Mouse (Mus musculus): ENCODE results near the gene Ubb.

The Ubb gene

DNA sequence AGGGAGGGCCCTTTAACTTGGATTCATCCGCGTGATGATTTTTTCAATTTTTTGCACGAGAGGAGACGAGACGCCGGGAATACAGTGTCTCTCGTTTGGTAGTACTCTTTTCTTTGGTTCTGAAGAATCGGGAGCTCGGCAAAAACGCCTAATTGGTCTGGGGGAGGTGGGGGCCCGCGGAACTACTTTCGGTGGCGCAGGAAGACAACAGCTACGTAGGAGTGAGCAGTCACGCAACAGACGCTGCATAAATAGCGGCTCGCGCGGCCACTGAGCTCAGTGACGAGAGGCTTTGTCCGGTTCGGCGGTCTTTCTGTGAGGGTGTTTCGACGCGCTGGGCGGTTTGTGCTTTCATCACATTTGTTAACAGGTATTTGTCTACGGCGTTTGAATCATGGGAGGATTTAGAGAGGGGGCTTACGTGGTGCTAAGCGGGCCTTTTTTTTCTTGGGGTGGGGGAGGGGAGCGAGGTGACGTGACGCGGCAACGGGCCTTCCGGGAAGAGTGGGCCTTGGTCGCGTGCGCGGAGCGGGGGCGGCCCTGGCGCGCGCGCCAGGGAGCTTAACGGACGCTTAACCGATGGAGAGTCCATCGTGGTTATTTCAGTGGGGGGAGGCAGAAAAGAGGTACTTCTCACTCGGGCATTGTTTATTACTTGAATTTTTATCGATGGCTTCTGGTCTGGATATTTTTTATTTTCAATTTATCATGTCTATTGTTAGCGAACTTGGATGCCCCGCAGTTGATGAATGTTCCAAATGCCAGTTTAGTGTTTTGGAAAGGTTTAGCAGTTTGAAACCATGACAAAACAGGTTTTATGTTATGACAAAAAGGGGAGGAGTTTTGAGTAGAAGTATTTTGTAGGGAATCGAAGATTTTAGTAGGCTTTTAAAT lies 502 bp downstream of the Ubb start:
- peak; percentile 85 for DNase-seq (ENCODE audit: low spot score)

DNA sequence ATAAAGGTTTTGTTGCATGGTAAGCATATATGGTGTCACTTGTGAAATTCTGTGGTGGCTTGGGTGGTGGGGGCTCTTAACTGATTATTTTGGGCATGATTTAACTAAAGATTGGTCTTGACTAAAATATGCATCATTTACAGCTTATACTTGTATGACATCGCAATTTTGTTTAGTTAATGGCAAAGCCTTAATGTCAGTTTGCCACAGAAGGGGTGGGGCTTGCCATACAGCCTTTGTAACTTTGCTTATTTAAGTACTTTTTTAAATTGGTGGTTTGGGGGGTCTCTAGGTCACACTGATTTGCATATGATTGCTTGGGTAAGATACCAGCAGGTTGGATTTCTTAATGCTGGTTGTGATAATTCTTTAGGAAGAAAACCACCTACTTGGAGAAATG lies 2.2 kb downstream of the Ubb start:
- DNase-seq (ENCODE audit: low spot score) = no peak

DNA sequence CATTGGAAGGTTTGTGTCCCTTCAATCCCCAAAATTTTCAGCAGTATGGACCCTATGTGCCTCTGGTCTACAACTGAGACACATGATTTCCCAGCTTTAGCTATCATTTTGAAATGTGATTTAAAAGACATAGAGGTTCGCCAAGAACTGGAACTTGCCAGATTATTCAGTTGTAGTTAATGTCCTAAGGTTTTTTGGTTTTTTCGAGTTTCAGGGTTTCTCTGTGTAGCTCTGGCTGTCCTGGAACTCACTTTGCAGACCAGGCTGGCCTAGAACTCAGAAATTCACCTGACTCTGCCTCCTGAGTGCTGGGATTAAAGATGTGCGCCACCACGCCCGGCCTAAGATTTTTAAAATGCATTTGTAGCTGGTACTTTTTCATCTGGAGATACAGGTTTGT lies 2.7 kb downstream of the Ubb start:
- no peak for DNase-seq (ENCODE audit: low spot score)

DNA sequence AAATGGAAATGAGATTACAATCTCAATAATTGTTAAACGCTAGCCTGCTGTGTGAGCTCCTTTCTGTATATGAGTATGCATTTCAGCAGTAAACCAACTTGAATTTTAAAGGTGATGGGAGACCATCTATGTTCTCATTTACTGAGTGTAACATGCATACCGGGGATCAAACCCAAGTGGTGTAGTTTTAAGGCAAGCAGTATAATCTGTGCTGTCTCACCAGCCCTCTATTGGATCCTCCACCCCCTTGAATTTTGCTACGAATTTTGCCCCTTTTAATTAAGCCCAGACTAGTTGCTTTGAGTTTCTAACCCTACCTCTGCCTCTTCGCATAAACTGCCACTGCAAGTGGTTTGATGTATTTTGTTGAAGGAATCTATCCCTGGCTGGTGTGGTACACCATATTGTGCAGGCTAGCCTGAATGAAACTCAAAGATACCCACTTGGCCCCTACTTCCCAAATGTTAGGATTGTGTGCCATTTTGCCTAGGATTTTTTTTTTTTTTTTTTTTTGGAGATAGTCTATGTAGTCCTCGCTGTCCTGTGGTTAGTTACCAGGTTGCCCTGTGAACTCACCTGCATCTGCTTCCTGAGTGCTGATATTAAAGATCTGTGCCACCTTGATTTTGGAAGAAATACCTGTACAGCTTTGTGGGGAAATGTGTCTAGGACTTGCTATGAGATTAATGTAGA lies 3.3 kb downstream of the Ubb start:
- DNase-seq (ENCODE audit: low spot score) = no peak

DNA sequence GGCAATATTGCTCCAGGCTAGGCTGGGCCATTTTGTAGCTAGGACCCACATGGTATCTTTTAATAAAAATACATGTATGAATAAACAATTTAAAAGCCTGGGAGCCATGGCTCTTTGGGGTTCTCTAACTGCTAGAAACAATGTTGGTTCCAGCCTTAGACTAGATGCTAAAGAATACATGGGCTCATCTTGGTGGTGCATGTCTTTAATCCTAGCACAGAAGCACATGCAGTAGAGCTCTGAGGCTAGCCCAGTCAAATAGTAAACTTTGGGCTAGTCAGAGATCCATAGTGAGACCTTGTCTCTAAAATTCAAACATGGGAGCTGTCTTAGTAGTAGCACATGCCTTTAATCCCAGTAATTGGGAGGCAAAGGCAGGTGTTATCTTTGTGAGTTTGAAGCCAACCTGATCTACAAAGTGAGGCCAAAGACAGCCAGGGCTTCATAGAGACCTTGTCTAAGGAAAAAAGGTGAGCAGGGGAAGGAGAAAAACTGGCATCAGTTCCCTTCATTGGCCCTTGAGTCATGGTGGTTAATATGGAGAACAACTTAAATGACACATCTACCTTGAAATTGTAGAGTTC lies 4.1 kb downstream of the Ubb start:
- DNase-seq (ENCODE audit: low spot score) = no peak

DNA sequence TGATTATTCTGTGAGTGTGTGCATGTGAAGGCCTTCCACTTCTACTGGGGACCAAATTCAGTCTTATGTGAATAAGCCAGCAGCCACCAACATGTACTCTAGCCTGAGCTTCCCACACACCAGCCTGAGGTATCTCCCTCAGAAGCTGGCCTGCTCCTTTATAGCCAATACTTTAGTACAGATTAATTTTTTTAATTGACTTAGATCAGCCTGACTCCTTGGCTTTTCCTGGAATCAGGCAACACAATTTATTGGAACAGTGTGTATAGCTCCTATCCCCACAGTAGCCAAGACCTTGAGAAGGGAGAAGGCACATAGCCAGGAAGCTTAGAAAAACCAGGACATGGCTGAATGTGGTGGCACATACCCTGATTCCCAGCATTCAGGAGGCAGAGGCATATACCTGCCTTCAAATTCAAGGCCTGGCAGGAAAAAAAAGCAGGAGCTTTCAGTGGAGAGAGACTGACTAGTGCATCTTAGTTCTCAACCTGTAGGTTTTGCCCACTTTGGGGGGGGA lies 5.0 kb downstream of the Ubb start:
- no peak for DNase-seq (ENCODE audit: low spot score)

DNA sequence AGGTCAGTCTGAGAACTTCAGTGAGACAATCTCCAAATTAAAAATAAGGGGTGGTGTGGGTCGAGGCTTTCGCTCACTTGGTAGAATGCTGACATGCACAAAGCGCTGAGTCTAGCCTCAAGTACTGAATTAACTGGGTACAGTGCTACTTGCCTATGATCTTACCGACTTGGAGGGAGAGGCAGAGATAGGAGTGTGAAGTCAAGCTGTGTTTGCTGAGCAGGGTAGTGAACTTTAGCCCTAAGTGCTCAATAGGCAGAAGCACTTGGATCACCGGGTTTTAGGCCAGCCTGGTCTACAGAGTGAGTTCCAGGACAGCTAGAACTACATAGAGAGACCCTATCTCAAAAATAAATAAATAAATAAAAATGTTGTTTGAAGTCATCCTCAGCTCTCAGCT lies 6.2 kb downstream of the Ubb start:
- DNase-seq (ENCODE audit: low spot score) = no peak

DNA sequence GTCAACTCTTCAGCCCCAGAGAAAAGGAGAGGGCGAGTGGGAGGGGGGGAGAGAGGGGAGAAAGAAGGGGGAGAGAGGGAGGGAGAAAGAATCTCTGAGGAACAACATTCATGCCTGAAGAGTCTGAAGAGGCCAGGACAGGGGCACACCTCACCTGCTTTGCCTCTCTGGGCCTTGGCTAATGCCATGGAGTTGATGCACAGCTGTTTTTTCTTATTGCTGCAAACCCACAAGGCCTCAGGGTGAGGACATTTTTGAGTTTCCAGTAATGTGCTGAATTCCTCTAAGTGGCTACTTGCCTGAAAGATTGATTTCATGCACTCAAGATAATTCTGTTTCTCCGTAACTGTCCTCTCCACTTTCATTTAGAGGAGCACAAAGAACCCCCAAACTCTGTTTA lies 7.2 kb downstream of the Ubb start:
- DNase-seq (ENCODE audit: low spot score) = no peak

DNA sequence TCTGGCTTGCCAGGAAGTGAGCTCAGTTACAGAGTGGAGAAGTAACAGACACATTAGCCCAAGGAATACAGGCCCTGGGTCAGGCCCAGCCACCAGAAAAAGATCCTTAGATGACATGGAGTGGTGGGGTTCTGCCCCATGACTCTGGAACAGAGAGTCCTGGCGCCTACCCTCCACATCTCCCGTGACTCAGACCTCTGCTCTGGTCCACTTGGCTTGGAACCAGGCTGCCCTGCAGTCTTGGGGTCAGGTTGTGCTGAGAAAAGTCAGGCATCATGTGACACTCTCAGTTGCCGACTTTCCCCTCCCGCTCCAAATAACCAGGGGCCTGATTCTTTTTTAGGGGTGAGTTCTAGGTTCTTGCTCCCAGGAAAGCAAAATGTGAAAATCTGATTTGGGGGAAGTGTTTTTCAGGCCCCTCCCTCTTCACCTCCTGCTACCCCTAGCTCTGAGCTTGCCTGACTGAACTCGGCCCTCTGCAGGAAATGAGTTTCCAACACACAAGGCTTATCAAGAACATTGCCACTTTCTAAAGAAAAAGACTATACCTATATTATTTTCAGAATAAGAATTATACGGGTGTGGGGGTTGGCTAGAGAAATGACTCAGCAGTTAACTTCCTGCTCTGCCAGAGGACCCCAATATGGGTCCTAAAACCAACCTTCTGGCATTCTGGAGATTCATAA lies 8.1 kb downstream of the Ubb start:
- no peak for DNase-seq (ENCODE audit: low spot score)

DNA sequence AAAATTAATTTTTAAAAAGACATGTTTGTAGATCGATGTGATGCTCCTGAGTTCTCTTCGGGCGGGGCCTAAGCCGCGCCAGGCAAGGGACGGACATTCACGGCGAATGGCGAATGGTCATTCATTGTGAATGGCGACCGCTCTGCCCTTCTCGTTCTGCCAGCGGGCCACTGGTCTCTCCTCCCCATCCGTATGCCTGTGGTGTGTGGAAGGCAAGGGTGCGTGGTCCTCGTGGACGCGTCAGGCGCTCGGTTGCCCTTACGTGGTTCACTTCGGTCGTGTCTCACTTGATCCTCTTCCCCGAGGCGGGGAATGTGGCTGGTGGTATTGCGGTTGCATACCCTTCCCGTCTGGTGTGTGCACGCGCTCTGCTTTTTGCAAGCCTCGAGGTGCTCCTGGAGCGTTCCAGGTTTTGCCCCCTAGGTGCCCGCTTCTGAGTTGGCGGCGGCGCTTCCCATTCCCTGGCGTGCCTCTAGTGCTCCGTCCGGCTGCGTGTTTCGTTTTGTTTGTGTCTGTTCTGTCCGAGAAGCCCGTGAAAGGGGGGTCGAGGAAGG lies 9.6 kb downstream of the Ubb start:
- no peak for DNase-seq (ENCODE audit: low spot score)

DNA sequence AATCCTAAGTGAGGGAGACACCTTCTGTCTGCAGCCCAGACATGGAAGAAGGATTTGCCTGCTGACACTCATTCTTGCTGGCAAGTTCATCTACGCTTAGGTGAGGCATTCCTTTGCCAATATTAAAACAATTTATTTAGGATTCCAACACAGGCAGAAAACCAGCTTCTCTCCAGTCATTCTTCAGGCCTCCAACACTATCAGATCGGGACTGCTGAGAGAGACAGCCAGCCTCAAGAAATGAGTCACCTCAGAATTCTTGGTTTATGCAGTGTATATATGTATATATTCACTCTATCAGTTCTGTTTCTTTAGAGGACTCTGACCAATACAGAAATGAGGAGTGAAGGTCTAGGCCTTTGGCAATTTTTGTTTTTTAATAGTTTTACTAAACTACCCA lies 12.6 kb downstream of the Ubb start:
- DNase-seq (ENCODE audit: low spot score) = no peak

DNA sequence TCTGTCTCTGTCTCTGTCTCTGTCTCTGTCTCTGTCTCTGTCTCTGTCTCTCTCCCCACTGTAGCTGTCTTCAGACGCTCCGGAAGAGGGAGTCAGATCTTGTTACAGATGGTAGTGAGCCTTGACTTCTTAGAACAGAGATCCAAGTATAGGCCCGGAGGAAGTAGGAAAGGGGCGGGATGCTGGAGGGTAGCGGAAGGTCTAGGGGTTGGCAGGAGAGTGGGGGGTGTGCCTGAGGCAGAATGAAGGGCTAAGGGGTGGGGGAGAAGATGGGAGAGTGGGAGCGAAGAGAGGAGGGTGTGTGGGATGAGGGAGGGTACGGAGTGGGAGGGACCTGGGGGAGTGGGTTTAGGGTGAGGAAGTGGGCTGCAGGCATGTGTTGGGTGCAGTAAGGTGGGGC lies 14.8 kb downstream of the Ubb start:
- DNase-seq (ENCODE audit: low spot score) = no peak

DNA sequence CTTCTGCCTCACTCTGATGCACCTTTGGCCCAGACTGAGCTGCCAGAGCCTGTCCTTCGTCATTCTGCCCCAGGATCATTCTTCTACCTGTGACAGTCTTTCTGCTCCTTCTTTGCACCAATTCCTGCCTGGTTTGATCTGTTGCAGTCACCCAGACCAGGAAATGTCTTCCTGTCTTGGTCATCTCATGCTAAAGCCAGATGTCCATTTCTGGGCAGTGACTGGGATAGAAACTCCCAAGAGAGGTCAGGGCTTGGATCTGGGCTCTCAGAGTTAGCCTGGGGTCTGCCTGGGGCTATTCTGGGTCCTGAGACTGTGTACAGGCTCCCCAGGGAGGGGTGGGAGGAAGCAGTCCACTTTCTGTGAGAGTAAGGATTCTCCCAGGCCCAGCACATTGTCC lies 15.2 kb downstream of the Ubb start:
- no peak for DNase-seq (ENCODE audit: low spot score)

DNA sequence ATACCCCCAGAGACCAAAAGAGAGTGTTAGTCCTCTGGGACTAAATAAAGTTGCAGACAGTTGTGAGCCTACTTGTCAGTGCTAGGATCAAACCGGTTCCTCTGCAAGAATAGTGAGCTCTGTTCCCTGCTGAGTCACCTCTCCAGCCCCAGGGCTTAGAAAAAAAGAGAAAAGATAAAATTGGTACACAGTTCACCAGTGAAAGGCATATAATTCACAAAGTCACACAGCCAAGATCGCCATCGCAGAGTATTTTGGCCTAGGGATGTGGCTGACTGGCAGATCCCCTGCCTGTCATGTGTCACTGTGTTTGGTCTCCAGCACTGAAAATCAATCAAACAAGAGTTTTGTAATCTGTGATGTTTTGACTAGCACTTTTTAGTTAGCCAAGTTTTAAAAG lies 17.3 kb downstream of the Ubb start:
- DNase-seq (ENCODE audit: low spot score) = no peak

DNA sequence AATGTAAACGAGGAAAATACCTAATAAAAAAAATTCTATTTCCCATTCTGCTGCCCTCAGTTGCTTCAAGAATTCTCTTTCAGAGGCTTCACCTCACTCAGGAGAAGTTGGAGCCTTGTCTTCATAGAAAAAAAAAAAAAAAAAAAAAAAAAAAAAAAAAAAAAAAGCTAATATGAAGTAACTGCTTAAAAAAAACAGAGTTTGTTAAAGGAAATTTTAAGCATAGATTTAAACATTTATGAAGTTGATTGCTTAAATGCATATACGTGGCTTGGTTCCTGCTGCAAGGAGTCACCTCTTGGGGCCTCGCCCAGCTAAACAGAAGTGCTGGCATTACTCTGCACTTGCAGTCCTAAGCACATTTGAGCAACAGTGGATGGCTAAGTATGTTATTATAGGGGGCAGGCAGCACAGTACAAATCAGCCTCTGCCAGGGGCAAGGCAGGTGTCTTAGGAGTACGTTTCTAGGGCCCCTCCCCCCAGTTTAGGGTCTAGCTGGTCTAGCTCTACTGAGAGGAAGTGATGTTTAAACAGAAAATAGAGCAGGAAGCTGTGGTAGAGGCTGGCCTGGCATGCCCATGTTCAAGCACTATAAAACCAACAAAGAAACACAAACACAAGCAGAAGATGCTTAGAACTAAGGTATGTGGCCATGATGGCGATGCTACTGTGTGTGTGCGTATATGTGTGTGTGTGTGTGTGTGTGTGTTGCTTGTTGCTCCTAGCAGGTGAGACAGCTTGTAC lies 23.2 kb downstream of the Ubb start, which contains the start of gene Trpv2:
Gene Trpv2, plus strand, starts transcription at position 528 of the 744 bp plus-strand sequence.
- DNase-seq (ENCODE audit: low spot score) = no peak

DNA sequence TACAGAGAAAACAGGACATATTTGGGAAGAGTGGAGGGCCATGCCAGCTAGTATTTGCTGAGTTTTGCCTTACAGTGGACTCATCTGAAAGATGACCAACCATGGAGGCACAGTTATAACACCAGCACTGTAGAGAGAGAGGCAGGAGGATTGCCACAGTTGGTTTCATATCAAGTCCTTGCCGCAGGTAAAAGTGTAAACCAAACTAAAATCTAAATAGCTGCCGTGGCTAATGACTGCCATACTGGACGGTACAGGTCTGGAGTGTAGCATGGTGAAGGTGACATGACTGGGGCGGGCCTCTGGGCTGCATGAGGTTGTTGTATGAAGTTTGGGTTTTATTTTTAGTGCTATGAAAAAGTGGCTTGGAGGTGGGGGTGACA lies 23.7 kb downstream of the Ubb start:
- DNase-seq (ENCODE audit: low spot score) = no peak

DNA sequence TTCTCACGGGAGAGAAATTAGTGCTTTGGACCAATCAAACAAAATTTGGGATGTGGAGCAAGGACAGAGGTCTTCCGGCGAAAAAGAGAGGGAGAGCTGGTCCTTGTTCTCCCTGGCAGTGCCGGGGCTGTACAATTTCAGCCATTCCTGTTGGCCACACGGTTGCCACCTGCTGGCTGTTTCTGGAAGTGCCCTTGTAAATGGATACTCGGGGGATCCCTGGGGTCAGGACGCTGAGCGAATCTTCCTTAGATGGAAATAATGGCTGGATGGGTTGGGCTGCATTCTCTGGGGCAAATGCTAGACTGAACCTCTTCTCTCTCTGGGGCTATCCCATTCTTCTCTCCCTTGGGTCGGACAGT lies 24.3 kb downstream of the Ubb start:
- peak; percentile 85 for DNase-seq (ENCODE audit: low spot score)

DNA sequence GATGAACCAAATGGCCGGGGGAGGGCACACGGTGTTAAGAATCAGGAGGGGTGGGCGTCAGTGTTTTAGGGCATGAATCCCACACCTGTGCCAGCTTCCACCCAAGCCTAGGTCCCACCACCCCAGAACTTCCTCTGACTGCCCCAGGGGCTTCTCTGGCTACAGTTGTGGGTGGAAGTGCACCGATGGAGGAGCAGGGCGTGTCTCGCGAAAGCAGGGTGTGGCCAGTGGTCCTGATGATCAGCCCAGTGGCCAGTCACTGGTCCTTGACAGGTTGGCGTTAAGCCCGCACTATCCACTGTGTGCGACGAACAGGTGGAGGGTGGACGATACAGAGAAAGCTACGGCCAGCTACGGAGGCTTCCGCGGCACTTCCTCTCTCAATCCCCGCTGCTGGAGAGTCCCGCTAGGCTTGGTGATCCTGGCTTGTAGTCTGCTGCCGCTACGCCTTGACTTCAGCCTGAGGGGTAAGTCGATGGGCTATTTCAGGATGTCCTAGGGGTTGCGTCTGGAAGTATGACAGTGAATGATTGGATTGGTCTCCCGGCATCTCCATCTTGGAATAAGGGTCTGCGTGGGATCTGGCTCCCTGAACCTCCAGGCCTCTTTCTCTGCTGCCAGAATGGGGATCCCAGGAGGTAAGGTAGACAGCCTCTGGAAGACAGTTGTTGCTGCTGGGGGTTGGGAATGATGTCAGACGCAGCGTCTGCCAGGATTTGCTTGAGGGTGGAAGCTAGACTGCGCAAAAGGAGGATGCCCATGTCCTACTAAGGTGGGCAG lies 24.9 kb downstream of the Ubb start:
- DNase-seq (ENCODE audit: low spot score) = no peak

DNA sequence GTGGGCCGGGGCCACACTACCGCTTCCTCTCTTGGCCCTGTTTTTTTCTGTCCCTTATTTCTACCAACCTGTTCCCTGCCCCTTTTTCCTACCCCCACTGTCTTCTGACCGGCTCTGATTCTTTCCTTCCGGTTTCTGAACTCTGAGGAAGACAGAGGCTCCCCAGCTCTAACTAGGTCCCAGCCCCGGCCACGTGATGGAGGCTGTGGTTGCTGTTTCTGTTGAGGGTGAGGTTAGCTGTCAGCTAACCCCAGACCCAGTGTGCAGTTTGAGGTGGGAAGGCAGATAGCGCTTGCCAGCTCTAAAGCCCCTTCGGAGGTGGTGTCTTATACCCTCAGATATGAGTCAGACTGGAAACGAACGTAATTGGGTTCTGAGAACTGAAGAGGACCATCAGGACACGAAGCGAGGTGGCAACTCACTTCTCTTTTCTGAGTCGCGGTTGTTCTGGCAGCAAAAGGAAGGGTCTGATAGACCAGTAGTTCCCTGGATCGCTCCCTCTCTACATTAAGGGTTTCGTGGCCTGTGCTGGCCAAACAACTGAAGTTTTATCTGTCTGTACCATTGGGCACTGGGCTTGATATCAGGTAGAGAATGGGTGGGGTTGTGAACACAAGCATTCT lies 25.7 kb downstream of the Ubb start:
- no peak for DNase-seq (ENCODE audit: low spot score)

DNA sequence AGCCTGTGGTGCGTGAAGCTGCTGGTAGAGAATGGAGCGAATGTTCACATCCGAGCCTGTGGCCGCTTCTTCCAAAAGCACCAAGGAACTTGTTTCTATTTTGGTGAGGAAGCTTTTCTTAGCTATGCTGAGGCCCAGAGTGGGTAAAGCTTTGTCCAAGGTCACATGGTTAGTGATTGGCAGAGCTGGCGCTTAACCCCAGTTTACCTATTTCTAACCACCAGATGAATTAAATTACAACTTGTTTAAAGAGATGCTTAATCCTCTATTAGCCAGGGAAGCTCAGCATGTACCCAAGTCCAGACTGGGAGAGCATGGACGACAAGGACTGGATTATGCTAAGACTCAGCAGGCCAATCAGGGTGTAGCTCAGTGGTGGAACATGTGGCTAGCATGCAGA lies 32.1 kb downstream of the Ubb start:
- DNase-seq (ENCODE audit: low spot score) = no peak

Data from ovary, postnatal 14 days (tissue).